Mouse (Mus musculus) gonadal fat pad, adult 2 months (tissue): ENCODE measurements around the gene Pdxk. TPM values are rescaled to one million over a fixed set of nuclear protein-coding genes. Genes with fewer than 3 reads are reported as not detected.
"Not testable (repeated sequence)": the region's sequence is repeated elsewhere in the genome, so short reads cannot be mapped to it uniquely, and the experiment has no call there.

ENCODE experiments used
- DNase-seq: peaks from one replicate; pipeline ENCODE4 v3.0.0-alpha.2; 2012; ENCODE audit warnings: low read depth
- polyA plus RNA-seq: library from polyadenylated mRNA; depleted of rRNA; stranded (reverse); fragments of >200 nt; gene quantifications from 2 replicates; pipeline ENCODE4 v1.2.3, GENCODE M21; 2012

The Pdxk gene
- polyA plus RNA-seq, 1 experiment = 55.9 TPM

DNA sequence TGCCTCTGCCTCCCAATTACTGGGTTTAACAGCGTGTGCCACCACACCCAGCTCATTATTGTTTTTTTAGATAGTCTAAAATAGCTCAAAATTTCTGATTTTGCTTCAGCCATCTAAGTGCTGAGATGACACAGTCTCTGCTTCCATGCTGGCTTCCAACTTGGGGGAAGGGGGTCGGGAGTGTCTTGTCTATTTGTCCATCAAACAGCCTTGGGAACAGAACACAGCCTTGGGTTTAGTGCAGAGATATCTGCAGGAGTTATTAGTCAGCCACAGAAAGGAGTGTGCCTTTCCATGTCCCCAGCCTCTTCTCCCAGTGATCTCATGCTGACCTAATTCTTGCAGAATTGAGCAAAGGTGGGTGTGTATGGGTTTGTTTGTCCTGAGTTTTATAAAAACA is 46.0 kb downstream of the Pdxk start:
- DNase-seq = no peak

DNA sequence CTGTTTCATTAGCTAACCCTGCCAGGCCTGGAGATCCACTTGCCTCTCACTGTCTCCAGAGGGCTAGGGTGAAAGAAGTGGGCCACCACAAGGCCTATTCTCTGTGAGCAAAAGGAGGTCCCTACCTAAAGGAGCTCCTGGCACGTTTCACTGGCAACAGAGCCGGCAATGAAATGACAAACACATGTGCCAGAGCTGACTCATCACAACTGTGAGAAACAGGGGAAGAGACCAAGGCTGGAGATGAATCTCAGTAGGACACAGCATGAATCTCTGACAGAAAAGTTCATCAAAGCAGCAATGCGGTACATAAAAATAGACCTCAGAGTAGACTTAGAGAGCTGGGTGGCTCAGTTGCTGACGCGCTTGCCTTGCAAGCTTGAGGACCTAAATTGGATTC is 46.9 kb downstream of the Pdxk start:
- DNase-seq = no peak

DNA sequence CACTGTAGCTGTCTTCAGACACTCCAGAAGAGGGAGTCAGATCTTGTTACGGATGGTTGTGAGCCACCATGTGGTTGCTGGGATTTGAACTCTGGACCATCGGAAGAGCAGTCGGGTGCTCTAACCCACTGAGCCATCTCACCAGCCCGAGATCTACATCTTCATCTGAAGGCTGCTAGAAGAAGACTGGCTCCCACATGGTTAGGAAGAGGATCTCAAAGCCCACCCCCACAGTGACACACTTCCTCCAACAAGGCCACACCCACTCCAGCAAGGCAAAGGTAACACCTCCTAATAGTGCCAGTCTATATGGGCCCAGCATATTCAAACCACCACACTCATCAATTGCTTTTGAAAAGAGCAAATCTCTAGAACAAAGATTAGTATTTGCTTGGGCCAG is 49.8 kb downstream of the Pdxk start:
- DNase-seq = not testable (repeated sequence)

GRCm38 (mm10) chr10:78413152-78413520 is 51.6 kb downstream of the Pdxk start:
- no peak for DNase-seq

GRCm38 (mm10) chr10:78412319-78413151 is 52.2 kb downstream of the Pdxk start, which contains the start of gene Rrp1:
Gene Rrp1 (minus strand): TSS chr10:78413043.
- DNase-seq = no peak

DNA sequence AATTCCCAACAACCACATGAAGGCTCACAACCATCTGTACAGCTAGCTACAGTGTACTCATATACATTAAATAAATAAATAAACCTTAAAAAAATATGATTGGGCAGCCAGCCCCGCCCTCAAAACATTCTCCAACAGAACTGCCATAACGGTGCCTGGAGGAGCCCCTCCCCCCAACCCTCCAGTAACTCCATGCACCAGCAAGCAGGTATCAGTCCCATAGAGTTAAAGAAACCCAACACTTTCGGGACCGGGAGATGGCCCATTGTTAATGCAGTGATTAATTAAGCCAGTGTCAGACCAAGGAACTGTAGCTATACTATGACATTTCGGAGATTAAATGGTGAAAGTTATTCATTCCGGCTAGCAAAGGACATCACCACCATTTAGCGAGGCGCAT is 52.9 kb downstream of the Pdxk start:
- DNase-seq = no peak

GRCm38 (mm10) chr10:78409035-78409788 is 55.6 kb downstream of the Pdxk start:
- DNase-seq = no peak

DNA sequence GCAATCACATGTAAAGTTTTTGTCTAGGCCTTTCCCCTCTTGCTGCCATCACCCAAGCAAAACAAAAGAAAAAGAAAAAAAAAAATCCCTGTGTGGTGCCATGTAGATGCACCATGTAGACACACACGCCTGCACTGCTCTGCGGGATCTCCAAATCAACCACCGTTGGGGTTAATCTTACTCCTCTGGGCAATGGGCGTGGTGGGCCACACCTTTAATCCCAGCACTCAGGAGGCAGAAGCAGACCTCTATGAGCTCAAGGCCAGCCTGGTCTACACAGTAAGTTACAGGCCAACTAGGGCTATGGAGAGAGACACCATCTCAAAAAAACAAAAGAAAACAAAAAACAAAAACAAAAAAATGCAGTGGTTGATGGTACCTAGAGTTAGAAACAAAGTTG is 57.6 kb downstream of the Pdxk start:
- no peak for DNase-seq

- DNase-seq = no peak
Observed at GRCm38 (mm10) chr10:78406152-78406551, 58.6 kb downstream of the Pdxk start.

DNA sequence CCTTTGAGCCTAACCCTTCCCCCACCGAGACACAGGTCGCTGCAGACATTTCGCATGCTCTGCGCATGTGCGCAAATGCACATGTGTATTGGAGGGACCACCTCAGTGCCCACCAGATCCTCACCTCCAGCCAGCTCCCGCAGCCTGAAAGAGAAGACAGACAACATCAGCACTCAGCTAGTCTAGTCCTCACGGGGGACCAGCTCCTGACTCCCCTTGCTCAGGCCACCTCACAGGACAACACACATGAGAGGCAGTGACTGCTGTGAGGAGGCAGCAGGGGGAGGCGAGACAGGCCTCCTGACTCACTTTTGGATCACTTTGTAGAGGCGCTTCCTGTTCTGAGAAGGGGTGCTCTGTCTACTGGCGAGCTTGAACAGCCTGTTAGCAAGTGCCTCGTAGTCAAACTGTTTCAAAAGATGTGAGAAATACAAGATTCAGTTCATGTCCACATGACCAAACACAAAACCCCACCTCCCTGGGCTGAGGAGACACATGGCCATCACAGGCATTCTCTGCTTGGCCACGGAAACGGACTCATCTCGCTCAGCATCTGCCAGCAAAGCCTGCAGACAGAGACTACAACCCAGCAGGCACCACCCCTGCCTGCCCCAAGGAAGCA is 62.4 kb downstream of the Pdxk start:
- DNase-seq = no peak

DNA sequence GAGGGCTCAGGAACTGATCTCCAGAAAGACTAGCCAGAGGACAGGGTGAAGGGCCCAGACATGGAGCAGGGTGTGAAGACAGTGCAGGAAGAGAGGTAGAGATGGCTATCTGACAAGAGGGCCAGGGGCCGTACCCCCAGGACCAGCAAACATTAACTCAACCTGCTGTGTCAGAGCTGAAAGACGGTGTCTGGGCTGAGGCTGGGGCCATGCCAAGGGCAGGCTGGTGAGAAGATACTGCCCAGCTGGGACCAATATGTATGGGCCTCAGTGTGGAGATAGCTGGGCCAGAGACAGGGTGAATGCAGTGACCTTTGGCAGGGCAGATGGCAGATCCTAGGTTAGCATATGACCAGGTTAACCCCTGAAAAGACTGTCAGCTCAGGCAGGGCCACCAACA is 63.6 kb downstream of the Pdxk start:
- DNase-seq = no peak

DNA sequence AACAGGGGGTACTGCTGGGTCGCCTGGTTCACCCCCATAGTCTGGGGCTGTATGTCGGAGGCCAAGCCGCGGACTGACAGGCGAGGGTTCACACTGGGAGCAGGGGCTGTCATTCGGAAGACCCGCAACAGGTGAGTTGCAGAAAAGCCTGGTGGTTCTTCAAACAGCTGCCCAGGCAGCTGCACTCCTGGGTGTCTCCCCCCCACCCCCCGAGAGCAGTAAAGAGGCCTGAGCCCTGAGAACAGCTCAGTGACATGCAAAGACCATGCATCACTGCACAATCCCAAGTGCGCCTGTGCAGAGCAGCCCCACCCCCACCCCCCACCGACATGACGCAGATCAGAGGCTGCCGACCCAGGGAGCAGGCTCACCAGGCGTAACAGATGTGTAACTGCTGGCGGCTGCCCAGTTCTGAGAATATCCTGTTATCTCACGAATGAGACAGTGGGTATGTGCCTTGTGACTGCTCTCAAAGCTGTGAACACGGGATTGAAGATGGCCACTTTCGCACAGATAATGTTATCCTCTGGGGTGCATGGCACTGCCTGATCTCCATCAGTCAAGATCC is 65.6 kb downstream of the Pdxk start:
- no peak for DNase-seq

- DNase-seq = no peak
Observed at GRCm38 (mm10) chr10:78396625-78396885, 68.2 kb downstream of the Pdxk start.

DNA sequence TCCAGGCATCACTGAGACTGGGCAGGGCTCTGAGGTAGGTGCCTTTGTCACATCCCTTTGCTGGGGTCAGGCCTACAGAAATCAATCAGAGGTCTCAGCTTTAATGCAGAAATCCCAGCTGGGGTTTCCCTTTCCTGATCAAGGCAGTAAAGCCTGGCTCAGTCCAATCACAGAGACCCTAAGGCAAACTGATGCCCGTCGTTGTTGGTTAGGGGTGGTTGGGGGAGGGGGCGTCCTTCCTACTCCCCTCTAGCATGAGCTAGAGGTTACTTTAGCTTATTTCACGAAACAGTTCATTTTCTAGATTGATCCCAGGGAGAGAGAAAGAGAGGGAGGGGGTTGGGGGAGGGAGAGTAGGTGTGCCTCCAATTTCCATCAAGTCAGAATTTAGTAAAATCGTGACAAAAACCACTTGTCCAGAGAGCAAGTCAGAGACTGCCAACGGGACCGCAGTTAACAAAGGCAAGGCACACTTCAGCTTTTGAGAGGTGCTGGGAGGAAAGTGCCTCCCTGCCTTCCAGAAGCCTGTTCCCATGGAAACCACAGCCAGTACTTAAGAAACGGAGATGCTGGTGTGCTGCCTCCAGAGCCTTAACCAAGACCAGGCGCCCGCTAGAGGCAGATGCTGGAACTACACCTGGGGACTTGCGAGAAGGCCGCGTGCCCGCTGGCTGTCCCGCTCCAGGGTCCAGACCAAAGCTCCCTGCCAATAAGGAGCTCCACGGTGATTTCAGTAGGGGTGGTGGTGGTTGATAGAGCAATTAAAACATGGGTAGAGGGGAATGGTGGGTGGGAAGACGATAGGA is 68.8 kb downstream of the Pdxk start:
- DNase-seq = no peak

- no peak for DNase-seq
Observed at GRCm38 (mm10) chr10:78395377-78395776, 69.4 kb downstream of the Pdxk start.

GRCm38 (mm10) chr10:78392072-78392471 is 72.7 kb downstream of the Pdxk start:
- DNase-seq = no peak

DNA sequence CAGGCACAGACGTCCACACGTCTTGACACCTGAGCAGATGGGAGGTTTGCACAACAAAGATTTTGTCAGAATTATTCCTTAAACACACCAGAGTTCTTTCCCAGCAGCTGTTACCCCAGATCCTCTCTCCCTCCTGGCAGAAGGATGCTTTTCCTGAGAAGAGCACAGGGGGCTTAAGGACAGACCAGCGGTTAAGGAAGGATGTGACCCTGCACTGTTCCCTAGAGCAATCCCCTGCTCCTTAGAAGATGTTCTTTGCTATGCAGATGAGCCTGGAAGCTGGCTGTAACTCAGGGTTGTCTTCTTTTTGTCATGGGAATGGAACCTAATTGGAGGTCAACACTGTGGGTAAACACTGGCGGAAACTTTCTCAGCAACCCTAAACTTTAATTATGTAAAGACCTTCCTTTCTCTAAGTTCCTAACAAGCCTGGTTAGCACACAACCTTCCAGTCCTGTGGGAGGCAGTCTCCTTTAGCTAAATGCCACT is 73.7 kb downstream of the Pdxk start:
- no peak for DNase-seq

DNA sequence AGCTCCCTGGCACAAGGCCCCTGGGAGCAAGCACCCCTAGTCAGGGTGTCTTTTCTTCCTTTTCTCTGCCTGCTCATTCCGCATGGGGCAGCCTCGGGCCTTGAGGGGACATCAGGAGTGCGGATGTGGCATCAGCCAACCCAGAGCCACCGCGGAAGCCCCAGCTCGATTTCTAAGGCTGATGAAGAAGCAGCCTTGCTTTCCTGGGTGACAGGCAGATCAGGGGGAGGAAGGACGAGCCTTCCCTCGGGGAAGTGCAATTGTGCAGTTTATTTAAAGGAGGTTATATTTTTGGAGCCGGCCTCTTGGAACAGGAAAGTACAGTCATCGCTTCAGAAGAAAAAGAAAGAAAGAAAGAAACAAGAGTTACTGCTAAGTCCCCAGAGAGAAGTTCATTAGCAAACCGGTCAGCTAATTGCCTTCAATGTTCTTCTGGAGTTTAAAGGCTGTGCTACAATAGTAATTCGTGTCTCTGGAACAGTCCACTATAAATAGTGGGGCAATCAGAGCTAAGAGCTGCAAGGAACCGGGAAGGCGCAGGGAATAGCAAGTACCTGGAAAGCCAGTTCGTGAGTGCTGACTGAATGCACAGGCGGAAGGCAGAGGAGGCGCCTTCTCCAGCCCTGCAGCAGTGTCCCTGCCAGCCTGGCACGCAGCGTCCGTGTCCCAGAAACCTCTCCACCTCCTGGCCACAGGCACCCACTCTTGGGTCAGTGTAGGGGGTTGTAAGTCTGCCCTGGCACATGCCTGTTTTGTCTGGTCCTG is 76.4 kb downstream of the Pdxk start:
- DNase-seq = no peak
